Mouse (Mus musculus) NIH3T3 (cell line): ENCODE measurements around the gene Mthfd1l.
"Not testable (repeated sequence)": the region's sequence is repeated elsewhere in the genome, so short reads cannot be mapped to it uniquely, and the experiment has no call there.

Source experiments
- DNase-seq: peaks from one replicate; pipeline ENCODE4 v3.0.0-alpha.2; 2012; ENCODE audit warnings: low read depth

Gene Mthfd1l

DNA sequence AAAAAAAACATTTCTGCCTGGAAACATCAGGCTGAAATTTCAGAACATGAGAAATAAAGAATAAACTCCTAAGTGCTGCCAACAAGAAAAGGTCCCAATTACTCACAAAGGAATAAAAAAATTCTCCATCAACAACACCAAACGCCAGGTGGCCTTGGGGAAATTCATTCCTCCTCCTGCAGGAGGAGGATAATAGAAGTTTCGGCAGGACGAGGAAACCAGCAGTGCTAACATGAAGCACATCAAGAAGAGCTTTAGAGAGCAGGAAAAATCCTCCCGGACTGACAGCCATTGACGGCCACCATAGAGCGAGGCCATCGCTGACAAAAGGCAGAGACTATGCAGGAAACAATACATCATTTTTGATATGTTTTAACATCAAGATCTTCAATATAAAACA lies 71.5 kb downstream of the Mthfd1l start:
- no peak for DNase-seq

- DNase-seq: peak; percentile 85
Measured at GRCm38 (mm10) chr10:4046496-4046895, 73.6 kb downstream of the Mthfd1l start.

DNA sequence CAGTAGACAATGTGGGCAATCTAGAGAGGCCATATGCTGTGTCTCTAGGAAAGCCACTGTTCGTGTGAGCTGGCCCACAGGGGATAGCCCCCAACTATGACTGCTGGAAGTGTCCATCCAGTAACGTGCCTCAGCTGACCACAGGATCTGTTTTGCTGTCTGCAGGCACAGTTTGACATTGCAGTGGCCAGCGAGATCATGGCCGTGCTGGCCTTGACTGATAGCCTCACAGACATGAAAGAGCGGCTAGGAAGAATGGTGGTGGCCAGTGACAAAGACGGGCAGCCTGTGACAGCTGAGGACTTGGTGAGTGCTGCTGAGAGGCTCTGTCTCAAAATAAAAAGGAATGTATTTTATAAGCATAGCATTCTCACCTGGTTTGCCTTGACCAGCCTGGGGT lies 74.7 kb downstream of the Mthfd1l start:
- DNase-seq: no peak

GRCm38 (mm10) chr10:4050236-4050635 lies 77.3 kb downstream of the Mthfd1l start:
- no peak for DNase-seq

DNA sequence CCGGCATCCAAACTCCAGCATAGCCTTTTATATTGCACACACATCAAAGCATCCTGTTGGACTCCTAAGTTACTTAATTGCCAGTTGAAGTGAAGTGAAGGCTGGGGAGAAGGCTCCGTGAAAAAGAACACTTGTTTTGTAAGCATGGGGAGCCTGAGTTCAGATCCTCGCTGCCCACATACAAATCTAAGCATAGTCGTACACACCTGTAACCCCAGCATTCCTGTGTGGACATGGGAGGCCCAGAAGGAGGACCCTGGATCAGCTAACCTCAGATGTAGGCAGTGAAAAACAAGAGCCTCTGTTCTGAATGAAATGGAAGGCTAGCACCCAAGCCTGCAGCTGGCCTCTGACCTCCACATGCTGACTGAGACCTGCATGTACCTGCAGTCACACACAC lies 79.8 kb downstream of the Mthfd1l start:
- no peak for DNase-seq

DNA sequence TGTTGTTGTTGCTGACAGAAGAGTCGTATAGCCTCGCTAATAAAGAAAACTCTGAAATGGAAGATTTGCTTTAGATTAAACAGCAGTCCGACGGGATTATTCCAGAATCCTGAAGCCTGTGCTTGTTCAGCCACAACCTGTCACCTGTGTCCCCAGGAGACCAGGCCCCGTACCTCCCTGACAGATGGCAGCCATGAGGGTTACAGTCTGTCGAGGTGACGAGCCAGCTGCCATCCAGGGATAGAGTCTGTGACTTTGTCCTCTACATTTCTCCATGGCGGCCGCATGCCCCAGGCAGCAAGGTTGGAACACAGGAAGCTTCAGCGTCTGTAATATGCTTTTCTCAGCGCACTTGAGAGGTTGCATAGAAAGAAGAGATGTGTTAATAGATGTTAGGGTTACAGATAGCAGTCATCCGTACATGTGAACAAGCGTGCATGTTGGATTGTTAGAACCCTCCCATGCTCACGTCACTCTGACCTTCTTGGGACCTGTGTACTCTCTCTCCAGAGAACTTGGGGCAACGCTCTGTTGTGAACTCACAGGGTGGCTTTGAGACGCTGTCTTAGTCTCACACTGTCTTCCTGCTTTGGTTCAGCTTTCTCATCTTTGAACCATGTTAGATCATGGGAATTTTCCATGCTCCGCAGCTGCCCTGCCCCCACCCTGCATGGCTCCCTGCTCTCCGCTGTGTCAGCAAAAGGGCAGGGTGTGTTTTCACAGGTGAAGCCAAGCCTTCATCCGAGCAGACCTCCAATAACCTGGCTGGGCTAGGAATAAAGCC lies 80.6 kb downstream of the Mthfd1l start:
- no peak for DNase-seq

GRCm38 (mm10) chr10:4054589-4054988 lies 81.7 kb downstream of the Mthfd1l start:
- no peak for DNase-seq

DNA sequence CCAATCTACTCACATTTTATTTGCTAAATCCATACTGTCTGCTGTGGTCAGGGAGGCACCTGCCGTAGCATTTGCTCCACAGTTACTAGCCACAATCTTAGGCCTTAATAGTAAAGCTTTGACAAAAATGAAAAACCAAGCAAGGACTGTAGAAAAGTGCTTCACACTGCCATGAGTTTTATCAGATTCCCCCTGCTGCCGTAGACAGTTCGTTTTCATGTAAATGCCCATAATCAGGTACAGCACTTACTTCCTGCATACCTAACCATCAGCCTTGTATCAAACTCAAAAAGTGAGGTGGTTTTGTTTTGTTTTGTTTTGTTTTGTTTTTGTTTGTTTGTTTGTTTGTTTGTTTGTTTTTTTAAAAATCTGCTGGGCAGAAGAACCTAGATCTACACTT lies 84.5 kb downstream of the Mthfd1l start:
- DNase-seq: no peak

DNA sequence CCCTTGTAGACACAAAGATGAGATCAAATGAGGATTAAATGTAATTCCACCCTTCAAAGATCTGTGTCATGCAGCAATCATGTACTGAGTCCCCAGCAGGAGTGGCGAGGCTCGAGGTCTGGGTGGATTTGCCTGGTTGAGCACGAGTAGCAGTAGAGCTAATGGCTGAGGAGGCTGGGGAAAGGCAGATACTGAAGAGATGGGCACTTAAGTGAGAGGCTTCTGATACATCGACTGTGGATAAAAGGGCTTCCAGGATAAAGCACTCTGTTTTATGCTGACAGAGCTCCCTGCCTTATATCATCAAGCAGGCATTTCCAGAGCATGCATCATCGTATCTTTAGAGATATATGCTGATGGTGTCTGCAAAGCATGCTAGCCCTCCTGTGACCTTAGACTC lies 84.9 kb downstream of the Mthfd1l start:
- no peak for DNase-seq

DNA sequence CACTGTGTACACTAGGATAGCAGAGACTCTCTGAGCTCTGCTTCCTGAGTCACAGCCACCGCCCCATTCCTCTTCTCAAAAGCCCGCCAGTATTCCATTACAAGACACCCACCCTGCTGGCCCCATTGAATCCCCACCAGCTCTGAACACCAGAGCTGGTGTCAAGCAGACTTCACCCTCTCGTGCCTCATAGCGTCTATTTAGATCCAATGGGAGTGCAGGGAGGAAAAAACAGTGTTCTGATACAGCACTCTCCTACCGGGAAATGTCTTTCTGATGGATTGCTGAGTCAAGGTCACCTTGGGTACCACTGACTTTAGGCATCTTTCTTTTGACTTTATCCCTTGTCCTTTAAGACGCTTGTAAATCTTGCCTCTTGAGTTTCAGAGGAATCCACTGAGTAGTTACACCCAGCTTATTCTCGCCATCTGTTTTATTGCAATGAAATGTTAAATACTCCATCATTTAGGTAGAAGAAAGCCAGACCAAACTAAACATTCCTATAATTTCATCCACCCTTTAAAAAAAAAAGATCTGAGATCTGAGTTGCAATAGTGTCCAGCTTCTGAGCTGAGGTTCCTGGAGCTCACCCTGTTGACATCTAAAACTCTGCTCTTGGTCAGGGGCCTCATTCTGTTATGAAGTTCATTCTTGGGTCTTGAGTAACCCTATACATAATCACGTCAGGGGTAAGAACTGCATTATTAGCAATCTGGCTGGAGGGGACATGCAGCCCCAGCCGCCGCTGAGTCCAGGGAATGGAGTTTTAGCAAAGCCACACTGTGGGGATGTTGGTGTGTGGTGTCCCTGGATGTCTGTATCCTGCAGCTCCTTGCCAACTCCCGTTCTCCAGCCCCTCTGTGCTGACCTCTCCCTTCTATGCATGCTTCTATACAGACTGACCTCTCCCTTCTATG lies 88.4 kb downstream of the Mthfd1l start:
- no peak for DNase-seq

GRCm38 (mm10) chr10:4063537-4063936 lies 90.6 kb downstream of the Mthfd1l start:
- DNase-seq: no peak

GRCm38 (mm10) chr10:4065295-4066084 lies 92.6 kb downstream of the Mthfd1l start:
- DNase-seq: peak; percentile 71

DNA sequence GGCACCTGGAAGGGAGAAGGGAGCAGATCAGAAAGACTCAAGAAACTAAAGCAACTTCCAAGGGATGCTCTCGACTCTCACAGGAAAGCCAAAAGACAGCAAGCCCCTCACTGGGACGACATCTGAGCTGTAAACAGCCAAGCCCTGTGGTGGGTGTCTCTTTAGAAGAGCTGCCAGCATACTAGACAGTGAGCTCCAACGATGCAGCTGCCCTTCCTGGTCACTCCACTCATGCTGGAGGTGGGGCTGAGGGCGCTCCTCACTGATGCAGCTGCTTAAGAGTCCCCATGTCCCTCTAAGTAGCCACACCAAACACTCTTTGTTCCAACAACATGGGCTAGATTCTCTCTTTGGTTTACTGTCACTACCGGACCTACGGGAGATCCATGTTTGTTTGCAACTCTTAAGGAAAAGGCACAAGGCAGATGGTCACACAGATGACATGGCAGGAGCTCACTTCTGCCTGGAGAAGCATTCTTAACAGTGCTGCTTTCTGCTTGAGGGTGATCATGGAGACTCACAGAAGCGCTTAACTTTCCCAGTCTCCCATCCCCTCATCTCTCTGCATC lies 96.4 kb downstream of the Mthfd1l start:
- no peak for DNase-seq

DNA sequence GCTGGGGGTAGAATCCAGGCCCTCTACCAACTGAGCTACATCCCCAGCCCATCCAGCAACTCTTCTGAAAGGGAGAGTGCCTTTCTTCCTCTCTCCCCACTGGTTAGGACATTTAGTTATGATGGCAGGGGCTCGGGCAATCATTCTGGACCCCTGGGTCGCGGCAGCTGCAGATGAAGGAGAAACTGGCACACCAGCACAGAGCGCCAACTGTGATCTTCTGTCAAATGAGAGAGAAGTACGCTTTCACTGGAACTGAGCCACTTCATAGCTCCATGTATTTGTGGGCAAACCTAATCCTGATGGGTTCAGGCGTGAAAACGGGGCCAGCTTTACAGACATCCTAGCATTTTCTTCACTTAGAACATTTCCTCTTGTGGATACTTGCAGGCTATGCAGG lies 97.1 kb downstream of the Mthfd1l start:
- no peak for DNase-seq

DNA sequence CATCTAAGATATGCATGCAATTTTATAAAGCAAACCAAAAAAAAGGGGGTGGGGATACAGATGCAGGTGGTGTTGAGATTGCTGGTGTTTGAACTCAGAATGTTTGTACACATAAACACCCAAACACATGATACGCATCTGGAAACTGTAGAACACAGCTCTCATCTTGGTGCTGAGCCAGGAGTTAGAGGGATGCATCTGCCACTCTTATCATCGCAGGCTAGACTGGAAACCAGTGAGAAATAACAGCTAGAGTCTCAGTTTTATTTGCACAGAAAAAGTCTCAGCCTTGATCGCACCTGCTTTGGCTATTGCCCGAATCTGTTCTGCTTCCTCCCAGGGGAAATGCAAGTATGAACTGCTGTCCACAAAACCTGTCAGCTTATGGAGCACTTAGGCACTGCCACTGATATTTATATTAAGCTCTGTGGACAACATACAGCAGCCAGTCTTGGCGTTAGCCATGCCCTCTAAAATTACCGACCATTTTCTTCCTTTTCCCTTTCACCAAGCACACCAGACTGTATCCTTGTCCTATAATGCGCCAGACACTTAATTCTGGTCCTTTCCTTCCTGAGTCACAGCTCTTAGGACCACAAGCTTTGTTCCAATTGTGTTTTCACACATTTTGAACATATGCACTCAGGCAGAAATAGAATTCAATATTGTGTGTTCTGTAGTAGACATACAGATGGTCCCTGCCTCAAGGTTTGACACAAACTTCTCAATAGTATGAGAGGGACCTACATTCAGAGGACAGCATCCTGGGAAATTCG lies 98.3 kb downstream of the Mthfd1l start:
- DNase-seq: no peak

GRCm38 (mm10) chr10:4071845-4072345 lies 99.0 kb downstream of the Mthfd1l start:
- DNase-seq: no peak

DNA sequence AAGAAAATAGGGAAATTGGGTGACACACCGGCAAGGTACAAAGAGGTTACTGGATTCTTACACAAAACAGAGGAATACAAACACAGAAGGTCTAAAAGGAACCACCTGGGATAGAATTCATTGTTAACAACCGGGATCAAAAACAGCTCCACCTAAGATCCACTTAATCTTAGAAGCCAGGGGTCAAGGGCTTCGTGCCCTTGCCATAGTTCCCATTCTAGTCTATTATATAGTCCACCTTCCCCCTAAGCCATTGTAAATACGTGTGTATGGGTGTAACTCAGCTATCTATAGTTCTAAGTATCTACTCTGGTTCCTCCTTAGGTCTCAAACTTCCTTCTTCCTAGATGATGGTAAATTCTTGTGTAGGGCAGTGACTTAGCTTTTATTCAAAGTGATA lies 99.6 kb downstream of the Mthfd1l start:
- DNase-seq: not testable (repeated sequence)

GRCm38 (mm10) chr10:4078220-4078840 lies 105.4 kb downstream of the Mthfd1l start:
- DNase-seq: no peak

- DNase-seq: peak; percentile 64
Measured at GRCm38 (mm10) chr10:4078979-4079630, 106.2 kb downstream of the Mthfd1l start.

DNA sequence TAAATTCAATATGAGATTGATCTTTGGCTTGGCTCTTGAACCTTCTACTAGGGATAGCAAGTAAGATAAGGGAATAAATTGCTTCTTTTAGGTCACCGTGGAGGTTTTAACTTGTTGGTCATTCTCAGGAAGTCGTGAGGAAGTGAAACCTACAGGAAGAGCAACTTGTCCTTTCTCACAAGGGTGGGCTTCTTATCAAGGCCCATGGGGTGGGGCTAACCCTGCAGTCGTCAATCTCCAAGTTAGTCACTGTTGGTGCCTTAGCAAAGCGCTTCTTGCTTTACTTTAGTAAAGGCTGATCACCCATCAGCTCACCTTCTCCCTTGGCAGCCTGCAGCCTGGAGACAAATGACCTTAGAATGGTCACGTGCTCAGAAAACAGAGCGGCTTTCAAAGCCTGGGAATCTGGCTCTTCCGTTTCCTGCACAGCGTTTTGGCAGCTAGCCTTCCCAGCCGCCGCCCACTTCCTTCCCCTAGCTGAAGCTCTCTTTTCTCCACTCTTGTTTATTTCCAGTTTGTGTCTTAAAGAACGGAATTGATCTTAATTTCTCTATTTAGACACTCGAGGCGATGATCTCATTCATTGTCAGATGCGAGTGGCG lies 106.8 kb downstream of the Mthfd1l start:
- DNase-seq: peak; percentile 53
